Mouse (Mus musculus) limb, embryonic 12.5 days (tissue): ENCODE measurements at regions not wholly inside any gene's neighbourhood (a gene's known extent, or its start where the extent isn't known, plus 50 kb on each side); places are given as distances from the start of the nearest gene placed in this dataset.
A peak's percentile ranks its signal among the peaks of the same experiment; 100 is the strongest.

Experiments used
- ATAC-seq: fragments of 200-750 bp; cut with Nextera tagmentation; 2 replicates; pipeline ENCODE4 v1.8.0; 2017; ENCODE audit warnings: low read depth, moderate TSS enrichment; ENCODE audit not compliant: insufficient number of reproducible peaks, insufficient read depth, low FRiP score, low TSS enrichment
- H3K27ac ChIP-seq: fragments of 300-500 bp; sonication (generic); 2 replicates; pipeline ENCODE4 v1.5.1; 2016; ENCODE audit warnings: mild to moderate bottlenecking, moderate library complexity
- H3K27me3 ChIP-seq: fragments of 300-500 bp; sonication (generic); 2 replicates; pipeline ENCODE4 v1.6.1; 2016; ENCODE audit warnings: mild to moderate bottlenecking, moderate library complexity
- H3K36me3 ChIP-seq: fragments of 300-500 bp; sonication (generic); 2 replicates; pipeline ENCODE4 v1.6.1; 2016; ENCODE audit warnings: mild to moderate bottlenecking, moderate library complexity
- H3K4me1 ChIP-seq: fragments of 300-500 bp; sonication (generic); replicated peaks from 2 replicates; pipeline ENCODE4 v1.6.1; 2016
- H3K4me2 ChIP-seq: fragments of 300-500 bp; sonication (generic); 2 replicates; pipeline ENCODE4 v1.6.1; 2016; ENCODE audit warnings: mild to moderate bottlenecking, moderate library complexity
- H3K4me3 ChIP-seq: fragments of 300-500 bp; sonication (generic); replicated peaks from 2 replicates; pipeline ENCODE4 v1.5.1; 2016; ENCODE audit warnings: mild to moderate bottlenecking
- H3K9ac ChIP-seq: fragments of 300-500 bp; sonication (generic); replicated peaks from 2 replicates; pipeline ENCODE4 v1.6.1; 2016; ENCODE audit warnings: mild to moderate bottlenecking, moderate library complexity
- H3K9me3 ChIP-seq: fragments of 300-500 bp; sonication (generic); 2 replicates; pipeline ENCODE4 v1.6.1; 2016; ENCODE audit warnings: mild to moderate bottlenecking, moderate library complexity
- WGBS: fragments of 180-500 bp; shearing (Covaris S2); methylation state at CpG from one replicate; pipeline ENCODE4 v1.1.7; 2016; 5-methylcytosine and 5-hydroxymethylcytosine counted together

DNA sequence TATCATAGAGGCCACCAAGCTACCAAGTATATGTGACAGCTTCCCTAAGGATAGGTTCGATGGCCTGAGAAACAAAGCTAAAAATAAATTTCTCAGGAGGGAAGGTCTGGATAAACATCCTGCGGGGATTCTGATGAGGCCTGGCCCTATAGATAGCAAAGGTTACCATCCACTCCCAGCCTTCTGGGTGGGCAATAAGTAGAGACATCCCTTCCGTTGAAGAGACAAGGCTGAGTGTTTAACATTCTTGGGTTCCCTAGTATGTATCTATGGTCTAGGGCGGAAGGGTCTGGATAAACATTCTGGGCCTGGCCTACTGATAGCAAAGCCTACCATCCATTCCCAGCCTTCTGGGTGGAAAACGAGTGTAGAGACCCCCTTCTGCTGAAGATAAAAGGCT, 180.5 kb upstream of the Dlk1 start:
- WGBS: 81% methylated on average over 5 of the region's 5 CpGs
- no peak overlapping the region for H3K27ac ChIP-seq
- H3K9ac ChIP-seq: no peak overlapping the region
- no peak for ATAC-seq
- no peaks in the 10 kb centered on the region for H3K36me3 ChIP-seq
- H3K27me3 ChIP-seq: no peaks in the 10 kb centered on the region
- no peaks in the 10 kb centered on the region for H3K9me3 ChIP-seq
- H3K4me1 ChIP-seq: no peaks in the 10 kb centered on the region
- H3K4me3 ChIP-seq: no peak overlapping the region
- H3K4me2 ChIP-seq: no peak overlapping the region

DNA sequence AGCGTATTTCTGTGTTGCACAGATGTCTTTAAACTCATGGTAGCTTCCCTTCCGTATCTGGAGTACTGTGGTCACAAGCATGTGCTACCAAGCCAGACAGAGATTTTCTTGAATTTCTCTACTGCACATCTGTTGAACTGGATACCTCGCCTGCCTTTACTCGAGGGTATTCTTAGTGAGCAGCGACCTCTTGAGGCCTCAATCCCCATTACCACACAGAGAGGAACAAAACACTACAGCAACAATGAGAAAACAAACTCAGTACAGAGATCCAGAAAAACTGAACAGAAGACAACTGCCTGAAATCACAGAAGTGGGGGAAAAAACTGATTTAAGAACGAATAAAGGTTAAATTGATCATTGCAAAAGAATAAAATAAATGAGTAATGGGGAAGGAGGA, 137.8 kb upstream of the Dlk1 start:
- Histone ChIP-seq H3K9ac (no peak overlapping the region), H3K4me1 (no peaks in the 10 kb centered on the region), H3K27ac (no peak overlapping the region), H3K4me3 (no peak overlapping the region), H3K27me3 (no peaks in the 10 kb centered on the region), H3K4me2 (no peak overlapping the region), H3K36me3 (no peaks in the 10 kb centered on the region), H3K9me3 (peaks cover 7% of the 10 kb centered on the region; the same call in 1 of the 2 replicates)
- WGBS: 32% methylated on average over 6 of the region's 6 CpGs
- no peak for ATAC-seq

DNA sequence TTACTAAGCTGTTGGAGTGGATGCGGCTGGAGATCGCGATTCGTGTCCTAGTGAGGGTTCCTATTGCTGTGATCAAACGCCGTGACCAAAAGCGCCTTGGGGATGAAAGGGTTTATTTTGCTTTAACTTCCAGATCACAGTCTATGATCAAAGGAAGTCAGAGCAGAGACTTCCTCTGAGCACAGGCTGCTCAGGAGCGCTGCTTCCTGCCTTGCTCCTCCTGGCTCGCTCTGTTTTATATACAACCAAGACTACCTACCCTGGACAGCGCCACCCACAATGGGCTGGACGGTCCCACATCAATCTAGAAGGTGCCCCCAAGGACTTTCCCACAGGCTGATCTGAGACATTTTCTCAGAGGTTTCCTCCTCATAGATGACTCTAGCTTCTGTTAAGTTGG, 126.6 kb upstream of the Dlk1 start:
- WGBS: 66% methylated on average over 11 of the region's 11 CpGs
- Histone ChIP-seq H3K4me3 (no peak overlapping the region), H3K4me2 (no peak overlapping the region), H3K4me1 (no peaks in the 10 kb centered on the region), H3K9ac (no peak overlapping the region), H3K36me3 (no peaks in the 10 kb centered on the region), H3K27ac (no peak overlapping the region), H3K9me3 (no peaks in the 10 kb centered on the region), H3K27me3 (no peaks in the 10 kb centered on the region; the same call in 1 of the 2 replicates)
- ATAC-seq: no peak

DNA sequence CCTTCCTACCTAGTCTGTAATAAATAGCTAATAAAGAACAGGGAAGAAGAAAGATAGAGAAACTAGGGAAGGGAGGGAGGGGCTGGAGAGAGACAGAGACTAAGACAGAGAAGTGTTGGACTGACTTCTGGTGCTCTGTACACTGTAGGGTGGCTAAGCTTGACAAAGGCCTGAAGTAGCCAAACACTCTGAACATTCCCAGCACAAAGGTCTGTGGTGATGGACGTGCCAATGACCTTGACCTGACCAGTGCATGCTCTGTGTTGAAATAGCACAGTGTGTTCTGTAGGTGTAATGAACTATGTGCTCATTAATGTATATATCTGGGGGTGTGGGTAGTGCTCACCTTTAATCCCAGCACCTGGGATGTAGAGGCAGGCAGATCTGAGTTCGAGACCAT, 81.3 kb upstream of the Dlk1 start:
- H3K9ac ChIP-seq: no peak overlapping the region
- WGBS: 83% methylated on average over 2 of the region's 2 CpGs

DNA sequence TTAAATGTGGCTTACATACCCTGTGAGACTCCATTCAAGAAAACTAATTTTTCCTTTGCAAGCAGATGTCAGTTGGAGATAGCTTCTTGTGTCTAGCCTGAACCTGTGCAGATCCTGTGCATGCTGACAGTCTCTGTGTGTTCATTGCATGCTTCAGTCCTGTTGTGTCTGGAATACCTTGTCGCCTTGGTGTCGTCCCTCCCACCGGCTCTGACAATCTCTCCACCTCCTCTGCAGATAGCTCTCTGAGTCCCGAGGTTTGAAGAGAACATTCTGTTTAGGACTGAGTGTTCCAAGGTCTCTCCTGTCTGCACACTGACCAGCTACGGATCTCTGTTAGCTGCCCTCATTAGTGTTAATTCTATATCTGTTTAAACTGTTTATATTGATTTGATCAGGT, 66.8 kb upstream of the Dlk1 start:
- H3K9ac ChIP-seq: no peak overlapping the region
- H3K27me3 ChIP-seq: no peaks in the 10 kb centered on the region
- no peak overlapping the region for H3K4me3 ChIP-seq
- no peak overlapping the region for H3K4me2 ChIP-seq
- H3K27ac ChIP-seq: no peak overlapping the region
- no peak for ATAC-seq
- no peaks in the 10 kb centered on the region for H3K36me3 ChIP-seq
- H3K4me1 ChIP-seq: peaks cover 4% of the 10 kb centered on the region
- no peaks in the 10 kb centered on the region for H3K9me3 ChIP-seq
- 82% methylated on average over 5 of the region's 5 CpGs for WGBS

More for the DNA sequence above, 81.3 kb upstream of the Dlk1 start:
- Histone ChIP-seq H3K4me3 (no peak overlapping the region), H3K27ac (no peak overlapping the region), H3K27me3 (no peaks in the 10 kb centered on the region), H3K4me1 (no peaks in the 10 kb centered on the region), H3K4me2 (no peak overlapping the region), H3K9me3 (peaks cover 7% of the 10 kb centered on the region; the same call in 1 of the 2 replicates), H3K36me3 (no peaks in the 10 kb centered on the region)
- no peak for ATAC-seq

DNA sequence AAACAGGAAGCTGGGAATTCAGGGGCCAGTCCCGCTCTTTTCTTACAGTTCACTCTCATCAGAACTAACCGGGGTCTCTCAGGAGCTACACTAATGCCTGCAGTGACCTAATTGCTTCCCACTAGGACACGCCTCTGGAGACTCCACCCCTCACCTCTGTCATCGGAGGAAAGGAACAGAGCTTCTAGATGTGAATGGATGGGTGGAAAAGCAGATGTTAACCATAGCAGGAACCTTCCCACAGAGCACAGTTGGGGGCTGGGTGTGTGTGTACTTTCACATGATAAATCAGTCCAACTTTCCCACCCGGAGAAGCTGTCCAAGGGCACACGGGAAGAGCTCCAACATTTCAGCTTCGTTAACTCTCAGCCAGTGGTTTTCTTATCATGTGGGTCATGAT, 63.8 kb upstream of the Dlk1 start:
- H3K4me3 ChIP-seq: no peak overlapping the region
- H3K27ac ChIP-seq: no peak overlapping the region
- no peaks in the 10 kb centered on the region for H3K36me3 ChIP-seq
- H3K4me1 ChIP-seq: peaks cover 10% of the 10 kb centered on the region
- WGBS: 30% methylated on average over 7 of the region's 7 CpGs
- peaks cover 13% of the 10 kb centered on the region for H3K27me3 ChIP-seq
- no peak overlapping the region for H3K9ac ChIP-seq
- no peaks in the 10 kb centered on the region for H3K9me3 ChIP-seq
- no peak for ATAC-seq
- no peak overlapping the region for H3K4me2 ChIP-seq

DNA sequence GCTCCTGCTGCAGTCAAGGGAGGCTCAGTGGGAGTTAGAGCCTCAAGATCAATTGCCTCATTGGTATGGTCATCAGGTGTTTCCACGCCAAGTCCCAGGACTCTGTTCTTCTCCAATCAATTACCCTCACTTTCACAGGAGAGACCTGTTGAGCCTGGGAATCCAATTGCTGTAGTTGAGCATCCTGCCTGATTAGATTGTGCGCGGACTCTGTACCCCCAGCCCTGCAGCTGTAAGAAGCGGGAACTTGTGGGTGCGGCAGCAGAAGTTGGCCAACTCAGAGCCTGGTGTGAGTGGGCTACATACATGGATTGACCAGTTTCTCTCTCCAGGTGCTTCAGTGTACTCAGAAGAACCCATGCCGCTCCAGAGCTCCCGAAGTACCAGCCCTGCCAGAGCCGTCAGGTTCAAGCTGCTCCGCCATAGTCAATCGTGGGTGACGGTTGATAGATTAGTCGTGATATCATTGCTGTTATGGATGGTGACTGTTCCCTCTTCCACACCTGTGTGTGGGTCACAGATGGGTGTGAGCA, 62.2 kb upstream of the Dlk1 start:
- Histone ChIP-seq H3K9me3 (no peaks in the 10 kb centered on the region), H3K27ac (no peak overlapping the region), H3K36me3 (no peaks in the 10 kb centered on the region), H3K4me2 (no peak overlapping the region), H3K4me1 (peaks cover 19% of the 10 kb centered on the region), H3K4me3 (no peak overlapping the region), H3K27me3 (peaks cover 13% of the 10 kb centered on the region), H3K9ac (no peak overlapping the region)
- WGBS: 95% methylated on average over 12 of the region's 12 CpGs
- no peak for ATAC-seq

DNA sequence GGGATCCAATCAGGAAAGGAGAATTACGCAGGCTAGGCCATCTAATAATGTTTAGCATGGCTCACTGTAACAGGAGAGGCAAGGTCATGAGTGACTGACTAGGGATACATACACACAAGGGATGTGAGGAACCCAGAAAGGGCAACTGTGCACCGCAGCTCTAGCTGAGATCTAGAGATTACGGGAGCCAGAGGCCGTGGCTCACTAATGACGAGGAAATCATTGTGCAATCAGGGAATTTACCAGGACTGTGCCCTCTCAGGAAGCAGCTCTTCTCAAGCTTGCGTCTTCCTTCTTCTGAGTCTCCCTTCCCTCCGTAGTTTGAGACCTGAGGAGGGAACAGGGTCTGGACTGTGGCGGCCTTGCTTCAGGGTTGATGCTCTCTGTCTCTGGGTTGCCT, 61.6 kb upstream of the Dlk1 start:
- Histone ChIP-seq H3K27me3 (peaks cover 13% of the 10 kb centered on the region), H3K27ac (no peak overlapping the region), H3K4me1 (peaks cover 19% of the 10 kb centered on the region), H3K4me3 (no peak overlapping the region), H3K4me2 (no peak overlapping the region), H3K9me3 (no peaks in the 10 kb centered on the region), H3K9ac (no peak overlapping the region), H3K36me3 (no peaks in the 10 kb centered on the region)
- no peak for ATAC-seq
- WGBS: 87% methylated on average over 8 of the region's 8 CpGs

DNA sequence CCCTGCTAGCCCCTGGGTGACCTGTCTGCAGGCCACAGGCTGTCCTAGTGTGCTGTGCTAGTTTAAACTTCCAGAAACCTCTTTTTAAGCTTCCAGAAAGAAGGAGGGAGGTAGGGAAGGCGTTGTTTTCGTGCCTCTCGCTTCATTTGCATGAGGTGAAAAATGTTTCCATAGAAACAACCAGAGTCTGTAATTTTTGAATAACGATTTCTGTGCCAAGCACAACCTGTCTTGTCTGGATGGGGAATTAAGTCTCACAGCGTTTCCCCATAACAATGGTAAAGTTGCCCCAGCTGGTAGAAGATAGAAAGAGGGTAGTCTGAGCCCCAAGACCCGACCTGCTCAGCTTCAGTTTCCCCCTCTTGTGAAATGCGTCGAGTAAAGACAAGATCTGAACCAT, 59.3 kb upstream of the Dlk1 start:
- 45% methylated on average over 8 of the region's 8 CpGs for whole genome bisulfite sequencing
- Histone ChIP-seq H3K4me1 (peaks cover 23% of the 10 kb centered on the region), H3K4me3 (no peak overlapping the region), H3K27me3 (peaks cover 15% of the 10 kb centered on the region), H3K4me2 (peak overlapping the region; percentile 39), H3K9ac (no peak overlapping the region), H3K27ac (no peak overlapping the region), H3K9me3 (no peaks in the 10 kb centered on the region), H3K36me3 (no peaks in the 10 kb centered on the region)
- no peak for ATAC-seq

DNA sequence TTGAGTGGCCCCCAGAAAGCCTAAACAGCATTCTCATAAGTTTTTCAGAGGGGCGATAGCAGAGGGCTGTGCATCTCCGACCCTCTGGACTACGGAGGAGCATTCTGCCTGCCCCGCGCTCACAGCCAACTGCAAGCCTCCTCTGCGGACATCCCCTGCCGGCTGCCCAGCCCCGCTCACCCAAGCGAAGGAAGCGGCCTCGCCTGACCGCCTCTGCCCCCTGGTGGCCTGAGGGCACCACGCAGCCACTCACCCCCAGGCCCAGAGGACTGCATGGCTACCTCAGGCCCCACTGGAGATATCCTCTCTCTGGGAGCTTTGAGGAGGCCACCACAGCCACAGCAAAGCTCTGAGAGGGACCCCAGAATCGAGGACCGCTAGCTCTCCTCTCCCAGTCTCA, 58.8 kb upstream of the Dlk1 start:
- Histone ChIP-seq H3K4me1 (peaks cover 23% of the 10 kb centered on the region), H3K9ac (peak overlapping the region; percentile 24; the same call in 1 of the 2 replicates), H3K4me2 (peak overlapping the region; percentile 39), H3K9me3 (no peaks in the 10 kb centered on the region), H3K27ac (no peak overlapping the region), H3K27me3 (peaks cover 19% of the 10 kb centered on the region), H3K4me3 (no peak overlapping the region), H3K36me3 (no peaks in the 10 kb centered on the region)
- WGBS: 4% methylated on average over 15 of the region's 15 CpGs
- 0 out of 2 replicates have a peak, but pooled peaks have one; percentile 40 for ATAC-seq

DNA sequence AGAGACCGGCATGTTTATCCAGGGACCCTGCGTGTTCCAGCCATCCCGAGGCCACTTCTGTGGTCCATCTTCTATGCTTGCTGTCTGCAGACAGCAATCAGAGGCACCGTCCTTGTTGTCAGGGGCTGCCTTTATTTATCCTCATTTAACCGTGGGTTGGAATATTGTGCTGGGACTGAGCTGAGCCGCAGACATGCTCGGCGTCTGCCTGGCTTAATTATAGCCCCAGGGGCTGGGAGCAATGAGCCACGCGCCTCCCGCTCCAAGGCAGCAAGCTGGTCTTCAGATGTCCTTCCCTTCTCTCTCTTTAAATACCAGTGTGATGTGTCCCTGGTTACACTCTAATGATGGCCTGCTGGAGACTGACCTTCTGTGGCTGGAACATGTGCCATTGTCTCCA, 58.2 kb upstream of the Dlk1 start:
- Histone ChIP-seq H3K9ac (peak overlapping the region; percentile 24; the same call in 1 of the 2 replicates), H3K27me3 (peaks cover 23% of the 10 kb centered on the region), H3K4me1 (peaks cover 26% of the 10 kb centered on the region), H3K4me3 (no peak overlapping the region), H3K36me3 (no peaks in the 10 kb centered on the region), H3K4me2 (no peak overlapping the region), H3K27ac (no peak overlapping the region), H3K9me3 (no peaks in the 10 kb centered on the region)
- 35% methylated on average over 11 of the region's 11 CpGs for WGBS
- ATAC-seq: no peak

DNA sequence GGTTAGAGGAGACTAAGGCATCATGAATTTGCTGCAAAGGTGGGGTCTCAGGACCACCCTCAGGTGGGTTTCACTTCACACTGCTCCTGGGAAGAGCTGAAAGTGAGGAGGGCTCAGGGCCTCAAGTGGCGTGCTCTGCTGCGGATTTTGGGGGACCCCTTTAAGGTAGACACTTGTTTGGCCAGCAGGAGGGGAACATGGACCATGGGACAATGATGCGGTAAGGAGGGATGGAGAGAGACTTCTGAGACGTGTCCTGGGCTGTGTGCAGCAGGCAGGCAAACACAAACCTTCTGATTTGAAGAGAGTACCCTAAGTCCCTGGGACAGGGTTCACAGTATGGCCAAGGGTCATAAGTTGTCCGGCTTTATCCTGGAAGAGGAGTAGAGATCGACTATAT, 56.0 kb upstream of the Dlk1 start:
- ATAC-seq: no peak
- H3K4me2 ChIP-seq: no peak overlapping the region
- no peak overlapping the region for H3K4me3 ChIP-seq
- H3K36me3 ChIP-seq: no peaks in the 10 kb centered on the region
- no peaks in the 10 kb centered on the region for H3K9me3 ChIP-seq
- H3K9ac ChIP-seq: no peak overlapping the region
- no peak overlapping the region for H3K27ac ChIP-seq
- peaks cover 29% of the 10 kb centered on the region for H3K27me3 ChIP-seq
- 82% methylated on average over 6 of the region's 6 CpGs for WGBS
- H3K4me1 ChIP-seq: peaks cover 46% of the 10 kb centered on the region
